Mouse (Mus musculus): ENCODE results near the gene Ptov1. TPM values are rescaled to one million over a fixed set of nuclear protein-coding genes. Genes with fewer than 3 reads are reported as not detected.
A peak's percentile ranks its signal among the peaks of the same experiment; 100 is the strongest.

Ptov1 gene
- polyA plus RNA-seq, 3 experiments from 2014 or later, result 1.9 to 5.6 (median 3.2) TPM

GRCm38 (mm10) chr7:44857042-44857552, 12.5 kb downstream of the Ptov1 start, which contains the start of gene Pnkp:
Gene Pnkp, plus strand, starts transcription at chr7:44857139.
- ATAC-seq, result peak; percentile 64

DNA sequence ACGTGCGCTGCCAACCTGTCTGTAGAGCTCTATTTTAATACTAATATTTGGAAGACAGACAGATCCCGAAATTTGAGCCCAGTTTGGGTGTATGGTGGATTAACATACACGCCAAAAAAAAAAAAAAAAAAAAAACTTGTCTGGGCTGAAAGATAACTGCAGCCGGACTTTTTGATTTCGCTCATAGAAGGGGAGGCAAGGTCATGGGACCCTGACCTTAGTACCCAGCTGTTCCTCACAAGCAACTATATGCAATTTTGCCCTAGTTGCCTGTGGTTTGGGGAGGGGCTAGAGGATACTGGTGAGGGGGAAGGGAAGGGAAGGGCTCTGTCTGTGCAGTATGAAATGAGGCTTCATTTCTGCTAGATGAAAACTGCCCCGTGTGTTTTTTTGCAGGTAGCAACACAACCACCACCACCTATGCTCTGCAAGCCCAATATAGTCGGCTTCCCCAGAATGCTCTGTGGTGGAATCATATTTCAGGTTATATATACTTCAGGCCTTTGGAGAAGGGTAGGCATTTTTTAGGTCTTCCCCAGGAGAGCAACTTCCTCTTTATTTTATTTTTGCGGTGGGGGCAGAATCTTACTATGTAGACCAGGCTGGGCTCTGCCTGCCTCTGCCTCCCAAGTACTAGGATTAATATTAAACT, 13.2 kb downstream of the Ptov1 start:
- ATAC-seq, result no peak

GRCm38 (mm10) chr7:44855036-44855435, 14.6 kb downstream of the Ptov1 start:
- no peak for ATAC-seq

- ATAC-seq, result peak; percentile 51
Observed at GRCm38 (mm10) chr7:44854356-44855031, 15.1 kb downstream of the Ptov1 start.

- no peak for ATAC-seq
Observed at GRCm38 (mm10) chr7:44853596-44854355, 15.8 kb downstream of the Ptov1 start.

DNA sequence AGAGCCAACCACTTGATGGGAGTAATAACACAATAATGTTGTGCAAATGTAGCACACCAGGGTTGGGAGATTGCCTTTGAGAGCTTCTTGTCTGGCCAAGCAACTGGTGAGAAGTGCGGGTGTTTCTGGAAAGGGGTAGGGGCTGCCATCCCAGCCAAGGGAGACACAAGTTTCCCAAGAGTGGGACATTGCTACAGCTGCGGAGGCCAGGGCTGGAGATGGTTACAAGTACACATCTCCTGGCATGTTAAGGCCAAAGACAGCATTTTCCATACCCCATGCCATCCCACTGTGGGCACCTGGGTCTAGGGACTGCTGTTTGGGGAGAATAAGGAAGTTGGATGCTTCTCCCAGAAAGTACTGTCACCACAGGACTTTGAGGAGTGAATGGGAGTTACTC, 16.5 kb downstream of the Ptov1 start:
- ATAC-seq, result no peak

GRCm38 (mm10) chr7:44852259-44853027, 17.1 kb downstream of the Ptov1 start:
- ATAC-seq, result no peak

DNA sequence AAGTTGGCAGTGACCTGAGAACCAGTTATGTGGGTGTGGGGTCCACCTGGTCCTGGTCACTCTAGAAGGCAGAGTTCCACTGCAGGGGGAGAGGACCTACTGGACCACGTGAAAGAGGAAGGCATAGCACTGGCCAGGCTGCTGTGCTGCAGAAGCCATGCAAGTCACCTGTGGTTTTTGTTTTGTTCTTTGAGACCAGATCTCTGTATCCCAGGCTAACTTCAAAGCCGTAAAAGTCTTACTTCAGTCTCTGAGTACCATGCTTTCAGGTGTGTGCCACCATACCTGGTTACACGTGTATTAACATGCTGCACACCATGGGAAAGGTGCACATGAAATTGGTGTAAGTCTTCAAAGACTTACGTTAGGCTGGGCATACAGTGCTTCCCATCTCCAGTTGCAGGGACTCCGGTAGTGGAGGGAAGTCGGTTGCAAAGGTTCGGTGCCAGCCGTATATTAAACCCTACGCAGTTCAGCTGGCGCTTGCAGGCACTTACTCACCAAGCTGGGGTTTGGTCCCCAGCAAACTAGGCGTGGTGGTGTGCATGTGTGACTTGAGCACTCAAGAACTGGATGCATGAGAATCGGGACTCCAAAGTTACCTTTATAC, 17.9 kb downstream of the Ptov1 start:
- ATAC-seq, result no peak

GRCm38 (mm10) chr7:44850789-44851624, 18.6 kb downstream of the Ptov1 start:
- ATAC-seq, result no peak

DNA sequence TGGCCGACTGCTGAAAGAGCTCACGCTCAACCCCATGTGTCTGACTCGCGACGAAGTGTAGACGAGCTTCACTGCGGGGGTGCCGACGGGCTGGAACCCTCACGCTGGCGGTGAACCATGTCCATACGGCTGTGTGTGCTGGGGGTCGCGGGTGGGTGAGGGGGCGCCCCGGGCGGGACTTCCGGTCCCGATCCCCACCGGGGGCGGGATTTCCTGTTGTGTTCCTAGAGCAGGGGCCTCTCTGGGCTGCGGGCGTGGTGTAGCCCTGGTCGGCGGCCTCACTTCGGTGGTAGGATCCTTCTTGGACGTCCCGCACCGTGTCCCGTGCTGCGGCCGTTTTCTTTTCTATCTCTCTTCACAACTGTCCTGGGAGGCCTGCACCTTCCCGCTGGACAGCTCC, 19.4 kb downstream of the Ptov1 start:
- ATAC-seq, result no peak

DNA sequence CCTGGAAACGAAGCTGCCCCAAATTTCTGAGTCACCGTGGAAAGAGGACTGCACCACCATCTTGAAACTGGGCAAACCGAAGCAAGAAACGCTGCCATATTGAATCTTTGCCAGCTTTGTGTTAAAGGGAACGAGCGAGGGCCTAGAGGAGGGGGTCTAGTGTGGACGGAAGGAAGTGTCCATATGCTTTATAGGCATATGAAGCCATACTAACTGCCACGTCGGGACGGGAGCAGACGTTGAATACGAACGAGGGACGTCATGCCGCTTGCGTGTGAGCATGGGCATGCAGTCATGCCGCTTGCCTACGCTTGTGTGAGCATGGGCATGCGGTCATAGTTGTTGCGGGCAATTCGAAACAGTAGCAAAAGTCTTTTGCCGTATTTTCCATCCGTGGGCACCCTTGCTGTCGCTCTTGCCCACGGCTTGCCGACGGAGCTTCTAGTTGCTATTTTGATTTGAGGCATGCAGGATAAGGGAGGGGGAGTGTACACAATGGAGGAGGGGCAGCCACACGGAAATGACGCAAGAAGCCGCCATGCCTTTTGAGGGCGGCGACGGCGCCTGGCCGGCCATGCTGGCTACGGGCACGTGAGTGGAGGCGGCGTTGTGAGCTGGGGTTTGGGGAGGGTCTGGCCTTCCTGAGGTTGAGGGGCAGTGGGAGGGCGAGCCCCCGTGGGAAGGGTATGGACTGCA, 20.0 kb downstream of the Ptov1 start:
- ATAC-seq, result peak; percentile 46

- ATAC-seq, result peak; percentile 78
Observed at GRCm38 (mm10) chr7:44848561-44849415, 20.8 kb downstream of the Ptov1 start, which contains the start of the genes Akt1s1 and Tbc1d17. Gene Akt1s1, plus strand, starts transcription at chr7:44848991. Gene Tbc1d17, minus strand, starts transcription at chr7:44849079.

- no peak for ATAC-seq
Observed at GRCm38 (mm10) chr7:44847772-44848171, 21.8 kb downstream of the Ptov1 start.

GRCm38 (mm10) chr7:44846804-44847203, 22.8 kb downstream of the Ptov1 start:
- no peak for ATAC-seq

DNA sequence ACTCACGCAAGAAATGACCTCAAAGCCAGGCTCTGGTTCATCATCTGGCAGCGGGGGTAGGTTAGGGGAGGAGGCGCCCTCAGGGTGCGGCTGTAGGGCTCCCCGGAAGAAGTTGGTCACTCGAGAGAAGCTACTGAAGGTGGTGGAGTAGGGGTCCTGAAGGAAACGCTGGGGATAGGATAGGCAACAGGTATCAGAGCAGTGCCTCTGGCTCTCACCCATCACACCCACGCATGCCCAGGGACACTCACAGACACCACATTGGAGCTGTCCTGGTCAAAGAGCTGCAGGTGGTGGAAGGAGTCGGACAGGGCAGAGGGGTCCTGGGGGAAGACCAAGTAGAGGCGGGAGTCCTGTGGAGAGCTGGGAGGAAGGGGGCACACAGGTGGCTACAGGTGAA, 24.6 kb downstream of the Ptov1 start:
- no peak for ATAC-seq

DNA sequence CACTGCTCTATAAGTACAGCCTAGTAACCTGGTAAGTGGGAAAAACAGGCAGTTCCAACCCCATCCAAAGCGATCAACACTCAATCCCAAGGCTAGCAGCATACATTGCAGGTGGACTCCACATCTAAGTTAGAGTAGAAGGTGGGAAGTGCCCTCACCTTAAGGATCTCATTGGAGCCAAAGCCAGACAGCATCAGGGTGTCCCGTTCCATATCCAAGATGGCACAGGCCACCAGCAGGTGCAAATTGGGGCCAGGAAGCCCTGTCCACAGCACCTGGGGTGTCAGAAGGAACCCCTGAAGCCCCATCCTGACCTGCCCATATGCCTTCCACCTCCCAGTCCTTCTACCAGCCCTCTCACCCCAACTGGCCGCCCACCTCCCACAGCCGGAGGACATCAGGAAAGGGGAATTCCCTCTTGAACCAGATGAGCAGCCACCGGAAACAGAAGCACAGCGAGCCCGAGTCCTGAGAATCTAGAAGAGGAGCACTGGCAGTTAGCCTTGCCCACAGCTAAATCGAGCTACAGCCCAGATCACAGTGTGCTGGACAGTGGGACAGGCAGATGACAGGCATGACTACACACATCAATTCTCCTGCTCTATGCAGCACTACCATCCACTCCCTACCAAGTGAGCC, 27.6 kb downstream of the Ptov1 start:
- no peak for ATAC-seq

DNA sequence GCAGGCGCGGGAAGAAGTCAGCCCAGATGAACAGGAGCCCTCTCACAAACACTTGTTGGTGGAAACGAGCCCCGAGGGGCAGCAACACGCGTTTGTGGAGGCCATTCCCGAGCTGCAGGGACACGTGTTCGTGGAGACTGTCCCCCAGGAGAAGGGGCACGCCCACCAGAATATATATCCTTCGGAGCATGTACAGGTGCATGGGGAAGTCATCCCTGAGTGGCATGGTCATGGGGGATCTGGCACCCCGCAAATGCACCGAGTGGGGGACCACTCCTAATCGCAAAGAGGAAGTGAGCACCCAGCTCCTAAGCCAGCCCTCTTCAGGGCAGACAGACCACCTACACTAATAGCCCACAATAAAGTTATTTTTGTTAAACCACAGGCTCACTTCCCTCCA, 29.2 kb downstream of the Ptov1 start:
- no peak for ATAC-seq

DNA sequence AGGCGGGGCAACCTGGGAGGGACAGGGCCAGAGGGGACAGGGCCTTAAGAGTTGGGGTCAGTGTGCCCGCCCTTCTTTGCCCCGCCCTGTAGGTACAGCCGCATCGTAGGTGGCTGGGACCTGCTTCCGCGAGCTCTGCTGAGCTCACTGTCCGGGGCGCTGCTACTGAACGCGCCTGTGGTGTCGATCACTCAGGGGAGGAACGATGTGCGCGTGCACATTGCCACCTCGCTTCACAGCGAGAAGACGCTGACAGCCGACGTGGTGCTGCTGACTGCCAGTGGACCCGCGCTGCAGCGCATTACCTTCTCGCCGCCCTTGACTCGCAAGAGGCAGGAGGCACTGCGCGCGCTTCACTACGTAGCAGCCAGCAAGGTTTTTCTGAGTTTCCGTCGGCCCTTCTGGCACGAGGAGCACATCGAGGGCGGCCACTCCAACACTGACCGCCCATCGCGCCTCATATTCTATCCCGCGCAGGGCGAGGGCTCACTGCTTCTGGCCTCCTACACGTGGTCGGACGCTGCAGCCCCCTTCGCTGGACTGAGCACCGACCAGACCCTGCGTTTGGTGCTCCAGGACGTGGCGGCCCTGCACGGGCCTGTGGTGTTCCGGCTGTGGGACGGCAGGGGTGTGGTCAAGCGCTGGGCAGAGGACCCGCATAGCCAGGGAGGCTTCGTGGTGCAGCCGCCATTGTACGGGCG, 29.9 kb downstream of the Ptov1 start:
- peak; percentile 73 for ATAC-seq

Measured in inflammation-experienced regulatory T-cells, adult 6 months (primary cell).